Mouse (Mus musculus): Measurements from ENCODE around the gene Aldh1a3.
A peak's percentile ranks its signal among the peaks of the same experiment; 100 is the strongest.

The Aldh1a3 gene

GRCm38 (mm10) chr7:66427437-66428161 is at the start of gene Aldh1a3:
Aldh1a3 (minus strand) TSS chr7:66427517.
- no peak for DNase-seq (ENCODE audit: extremely low read depth, low read depth)

- no peak for DNase-seq (ENCODE audit: extremely low read depth, low read depth)
These were observed 49.0 kb upstream of the Aldh1a3 start for GRCm38 (mm10) chr7:66476289-66476688.

- DNase-seq (ENCODE audit: extremely low read depth, low read depth): no peak
These were observed 44.4 kb upstream of the Aldh1a3 start for GRCm38 (mm10) chr7:66471641-66472216.

GRCm38 (mm10) chr7:66466641-66467040 is 39.3 kb upstream of the Aldh1a3 start:
- no peak for DNase-seq (ENCODE audit: extremely low read depth, low read depth)

GRCm38 (mm10) chr7:66465241-66465640 is 37.9 kb upstream of the Aldh1a3 start:
- DNase-seq (ENCODE audit: extremely low read depth, low read depth): no peak

- no peak for DNase-seq (ENCODE audit: extremely low read depth, low read depth)
These were observed 35.8 kb upstream of the Aldh1a3 start for GRCm38 (mm10) chr7:66463081-66463480.

- DNase-seq (ENCODE audit: extremely low read depth, low read depth): no peak
These were observed 24.4 kb upstream of the Aldh1a3 start for GRCm38 (mm10) chr7:66451622-66452295.

GRCm38 (mm10) chr7:66449971-66450752 is 22.8 kb upstream of the Aldh1a3 start:
- DNase-seq (ENCODE audit: extremely low read depth, low read depth): peak; percentile 77

GRCm38 (mm10) chr7:66448786-66449540 is 21.6 kb upstream of the Aldh1a3 start:
- DNase-seq (ENCODE audit: extremely low read depth, low read depth): no peak

- DNase-seq (ENCODE audit: extremely low read depth, low read depth): peak; percentile 60
These were observed 21.0 kb upstream of the Aldh1a3 start for GRCm38 (mm10) chr7:66448304-66448703.

- no peak for DNase-seq (ENCODE audit: extremely low read depth, low read depth)
These were observed 19.5 kb upstream of the Aldh1a3 start for GRCm38 (mm10) chr7:66446860-66447259.

- no peak for DNase-seq (ENCODE audit: extremely low read depth, low read depth)
These were observed 18.0 kb upstream of the Aldh1a3 start for GRCm38 (mm10) chr7:66445117-66445905.

- no peak for DNase-seq (ENCODE audit: extremely low read depth, low read depth)
These were observed 17.4 kb upstream of the Aldh1a3 start for GRCm38 (mm10) chr7:66444706-66445105.

GRCm38 (mm10) chr7:66442501-66443369 is 15.4 kb upstream of the Aldh1a3 start:
- DNase-seq (ENCODE audit: extremely low read depth, low read depth): no peak

GRCm38 (mm10) chr7:66438787-66439669 is 11.7 kb upstream of the Aldh1a3 start:
- DNase-seq (ENCODE audit: extremely low read depth, low read depth): no peak

- peak; percentile 22 for DNase-seq (ENCODE audit: extremely low read depth, low read depth)
These were observed 7.2 kb upstream of the Aldh1a3 start for GRCm38 (mm10) chr7:66434453-66434935.

- DNase-seq (ENCODE audit: extremely low read depth, low read depth): no peak
These were observed 272 bp downstream of the Aldh1a3 start for GRCm38 (mm10) chr7:66427053-66427436.

GRCm38 (mm10) chr7:66421903-66422302 is 5.4 kb downstream of the Aldh1a3 start:
- DNase-seq (ENCODE audit: extremely low read depth, low read depth): no peak
